In genomic region chr4:9002380-9002779, GRCm38 (mm10) we compare ENCODE assay signal across 14 mouse cellular contexts.
"Had no signal": no experiment of that assay in that cellular context is flagged by ENCODE, and none has a peak within 500 bp of the region (broad histone marks: within the 10 kb centered on the region; RNA-seq: fewer than 3 reads in every experiment).

No protein-coding gene starts in this region.

- H3K27ac ChIP-seq: kidney, embryonic 15.5 days; left cerebral cortex, adult 2 months; liver, embryonic 13.5 days; midbrain, embryonic 15.5 days; neural tube, embryonic 13.5 days had no signal

- H3K4me2 ChIP-seq: kidney, embryonic 15.5 days; liver, embryonic 13.5 days; midbrain, embryonic 15.5 days; neural tube, embryonic 13.5 days had no signal

- H3K27me3 ChIP-seq: liver, embryonic 13.5 days; midbrain, embryonic 15.5 days; neural tube, embryonic 13.5 days had no signal

- H3K9me3 ChIP-seq: kidney, embryonic 15.5 days; liver, embryonic 13.5 days; midbrain, embryonic 15.5 days; neural tube, embryonic 13.5 days had no signal

- ATAC-seq: midbrain, embryonic 15.5 days had no signal

- H3K4me1 ChIP-seq: kidney, embryonic 15.5 days; liver, embryonic 13.5 days; midbrain, embryonic 15.5 days had no signal

- DNase-seq: kidney, adult 8-10 months; kidney, postnatal 10 days; kidney, postnatal 36 days; layer of hippocampus, postnatal 36 days; liver, embryonic 13.5 days; lung, adult 2 months; lung, postnatal 14 days; lung, postnatal 4 days; thymus, adult 18-20 months; thymus, postnatal 36 days had no signal

- H3K9ac ChIP-seq: kidney, embryonic 15.5 days; liver, embryonic 13.5 days; midbrain, embryonic 15.5 days; neural tube, embryonic 13.5 days had no signal

- H3K36me3 ChIP-seq: kidney, embryonic 15.5 days; liver, embryonic 13.5 days; midbrain, embryonic 15.5 days; neural tube, embryonic 13.5 days had no signal

- H3K4me3 ChIP-seq: kidney, embryonic 15.5 days; left cerebral cortex, adult 2 months; liver, embryonic 13.5 days; midbrain, embryonic 15.5 days; neural tube, embryonic 13.5 days had no signal
